In genomic region chr5:113724446-113724845, GRCm38 (mm10) we compare ENCODE assay signal across 8 mouse cellular contexts. TPM values are rescaled to one million over a fixed set of nuclear protein-coding genes. Genes with fewer than 3 reads are reported as not detected.
DNase-seq lines count a peak whose midpoint lies in the region; ATAC-seq and TF ChIP-seq lines count a peak whose summit lies in the region.

1700069L16Rik (minus strand) TSS chr5:113724772.

- no peaks in the 10 kb centered on the region for H3K9me3 ChIP-seq in heart, embryonic 12.5 days (replicated peaks)
- H3K9me3 ChIP-seq in kidney, postnatal 0 days (replicated peaks; ENCODE audit: low read length): no peaks in the 10 kb centered on the region
- H3K9me3 ChIP-seq in liver, embryonic 13.5 days (replicated peaks): no peaks in the 10 kb centered on the region
- H3K9me3 ChIP-seq in neural tube, embryonic 13.5 days: no peaks in the 10 kb centered on the region

- TF ChIP-seq CTCF in embryonic fibroblast, embryonic 13.5 days (IDR thresholded peaks at IDR 0.05; ENCODE audit: borderline replicate concordance, insufficient read depth, low read length): peak; percentile 76
- TF ChIP-seq CTCF in kidney, postnatal 0 days (IDR thresholded peaks at IDR 0.05; ENCODE audit: low read depth): peak; percentile 92

- ATAC-seq in heart, embryonic 12.5 days (ENCODE audit: insufficient number of reproducible peaks, low FRiP score): 0 out of 2 replicates have a peak, but pooled peaks have one; percentile 45
- ATAC-seq in kidney, postnatal 0 days (replicated peaks; ENCODE audit: low FRiP score, low read depth): no peak; the same call in 1 of the 2 replicates
- no peak for ATAC-seq in liver, embryonic 13.5 days (ENCODE audit: low read depth)
- ATAC-seq in neural tube, embryonic 13.5 days (ENCODE audit: low read depth): peak; percentile 70

- H3K4me2 ChIP-seq in heart, embryonic 12.5 days: no peak within 1 kb of the TSS
- no peak within 1 kb of the TSS for H3K4me2 ChIP-seq in kidney, postnatal 0 days (ENCODE audit: low read length)
- H3K4me2 ChIP-seq in liver, embryonic 13.5 days: no peak within 1 kb of the TSS
- no peak within 1 kb of the TSS for H3K4me2 ChIP-seq in neural tube, embryonic 13.5 days

- no peak within 1 kb of the TSS for H3K9ac ChIP-seq in heart, embryonic 12.5 days
- no peak within 1 kb of the TSS for H3K9ac ChIP-seq in kidney, postnatal 0 days (ENCODE audit: low read depth, low read length)
- no peak within 1 kb of the TSS for H3K9ac ChIP-seq in liver, embryonic 13.5 days
- H3K9ac ChIP-seq in neural tube, embryonic 13.5 days: no peak within 1 kb of the TSS

- WGBS in heart, embryonic 12.5 days: 3% methylated on average over 15 of the region's 15 CpGs
- WGBS in kidney, postnatal 0 days: 4% methylated on average over 15 of the region's 15 CpGs
- WGBS in liver, embryonic 13.5 days (ENCODE audit: insufficient replicate concordance): 7% methylated on average over 15 of the region's 15 CpGs
- WGBS in neural tube, embryonic 13.5 days: 4% methylated on average over 15 of the region's 15 CpGs

- H3K27ac ChIP-seq in embryonic fibroblast, embryonic 13.5 days (ENCODE audit: insufficient read depth, low read length): no peak within 1 kb of the TSS
- no peak within 1 kb of the TSS for H3K27ac ChIP-seq in heart, embryonic 12.5 days (ENCODE audit: poor library complexity, severe bottlenecking)
- no peak within 1 kb of the TSS for H3K27ac ChIP-seq in kidney, postnatal 0 days
- H3K27ac ChIP-seq in liver, embryonic 13.5 days: no peak within 1 kb of the TSS
- H3K27ac ChIP-seq in neural tube, embryonic 13.5 days (replicated peaks): no peak within 1 kb of the TSS

- no peaks in the 10 kb centered on the region for H3K36me3 ChIP-seq in heart, embryonic 12.5 days
- no peaks in the 10 kb centered on the region for H3K36me3 ChIP-seq in kidney, postnatal 0 days (ENCODE audit: insufficient read depth, low read length)
- H3K36me3 ChIP-seq in liver, embryonic 13.5 days: no peaks in the 10 kb centered on the region
- H3K36me3 ChIP-seq in neural tube, embryonic 13.5 days: no peaks in the 10 kb centered on the region

- DNase-seq in 416B (ENCODE audit: low read depth): peak; percentile 72
- peak; percentile 51 to 63 for DNase-seq in adrenal gland, postnatal 4 days (ENCODE audit: low spot score in 2 of 2)
- DNase-seq in kidney, postnatal 0 days (ENCODE audit: low spot score): peak; percentile 91
- peak; percentile 49 for DNase-seq in liver, embryonic 13.5 days
- peak; percentile 91 for DNase-seq in testis, postnatal 10 days (ENCODE audit: low spot score)

- no peak for TF ChIP-seq POLR2A in embryonic fibroblast, embryonic 13.5 days (IDR thresholded peaks at IDR 0.05; ENCODE audit: low read depth, low read length)

- no peaks in the 10 kb centered on the region for H3K4me1 ChIP-seq in embryonic fibroblast, embryonic 13.5 days (ENCODE audit: control insufficient read depth, insufficient read depth, low read length)
- H3K4me1 ChIP-seq in heart, embryonic 12.5 days (replicated peaks): no peaks in the 10 kb centered on the region
- no peaks in the 10 kb centered on the region for H3K4me1 ChIP-seq in kidney, postnatal 0 days (replicated peaks; ENCODE audit: insufficient read depth, low read length)
- H3K4me1 ChIP-seq in liver, embryonic 13.5 days (replicated peaks): no peaks in the 10 kb centered on the region
- peaks cover 15% of the 10 kb centered on the region for H3K4me1 ChIP-seq in neural tube, embryonic 13.5 days (replicated peaks)

- H3K27me3 ChIP-seq in heart, embryonic 12.5 days (replicated peaks): peaks cover 19% of the 10 kb centered on the region
- H3K27me3 ChIP-seq in kidney, postnatal 0 days (ENCODE audit: insufficient read depth, low read length): no peaks in the 10 kb centered on the region
- peaks cover 4% of the 10 kb centered on the region; the same call in 1 of the 2 replicates for H3K27me3 ChIP-seq in liver, embryonic 13.5 days
- H3K27me3 ChIP-seq in neural tube, embryonic 13.5 days: peaks cover 7% of the 10 kb centered on the region

- no peak within 1 kb of the TSS for H3K4me3 ChIP-seq in embryonic fibroblast, embryonic 13.5 days (ENCODE audit: insufficient read depth, low read length)
- H3K4me3 ChIP-seq in heart, embryonic 12.5 days: no peak within 1 kb of the TSS
- no peak within 1 kb of the TSS for H3K4me3 ChIP-seq in kidney, postnatal 0 days (replicated peaks; ENCODE audit: low read depth, low read length)
- no peak within 1 kb of the TSS for H3K4me3 ChIP-seq in liver, embryonic 13.5 days (replicated peaks)
- H3K4me3 ChIP-seq in neural tube, embryonic 13.5 days: no peak within 1 kb of the TSS

RNA-seq across cellular contexts. Expression of gene 1700069L16Rik, which starts in this region (rescaled TPM):
- total RNA-seq in adrenal gland, postnatal 4 days (2021): not detected
- not detected in 2 replicates for polyA plus RNA-seq in embryonic fibroblast, embryonic 13.5 days (2011; ENCODE audit: insufficient read length, low read depth, missing spikeins)
- polyA plus RNA-seq in heart, embryonic 12.5 days (2016; fragmentation: Nextera tagmentation; extraction: Ambion mirVana): not detected in 2 replicates
- polyA plus RNA-seq in kidney, postnatal 0 days (2015; fragmentation: Nextera tagmentation; extraction: Ambion mirVana): not detected in 2 replicates
- polyA plus RNA-seq in liver, embryonic 13.5 days (2015; fragmentation: Nextera tagmentation; extraction: Ambion mirVana): not detected in 2 replicates
- polyA plus RNA-seq in neural tube, embryonic 13.5 days (2015; fragmentation: Nextera tagmentation; extraction: Ambion mirVana): not detected in 2 replicates

Comparison
In these comparisons a context has a peak if more than half of its experiments do, and no peak if none do; other contexts are left out.
1. Peak in DNase-seq in adrenal gland, postnatal 4 days; RNA of the gene not detected or under 1 TPM.
2. Peak in ATAC-seq in heart, embryonic 12.5 days; RNA of the gene not detected or under 1 TPM.
3. Peak in DNase-seq in kidney, postnatal 0 days; RNA of the gene not detected or under 1 TPM.
4. Peak in DNase-seq in liver, embryonic 13.5 days; RNA of the gene not detected or under 1 TPM.
5. Peak in ATAC-seq in neural tube, embryonic 13.5 days; RNA of the gene not detected or under 1 TPM.